Mouse (Mus musculus) MEL (cell line): Measurements from ENCODE around the gene Smu1. TPM values are rescaled to one million over a fixed set of nuclear protein-coding genes. Genes with fewer than 3 reads are reported as not detected.

ENCODE experiments used
- DNase-seq: peaks from one replicate; pipeline ENCODE4 v3.0.0; 2011; ENCODE audit warnings: low read depth, low spot score
- H3K27ac ChIP-seq: 2 replicates; pipeline ENCODE4 v1.5.1; 2012; ENCODE audit warnings: low read depth, mild to moderate bottlenecking, control low read depth, low read length, moderate library complexity; ENCODE audit not compliant: control insufficient read depth
- H3K27me3 ChIP-seq, 2 experiments: fragments of 150-350 bp in 1 of 2; sonication (generic) in 1 of 2; 2 replicates each; pipeline ENCODE4 v1.6.1; 2012; ENCODE audit warnings: low read length in 2 of 2, mild to moderate bottlenecking in 2 of 2, improper control_type of control experiment in 1 of 2, moderate library complexity in 1 of 2; ENCODE audit not compliant: insufficient read depth in 2 of 2, control insufficient read depth in 1 of 2
- H3K36me3 ChIP-seq, 2 experiments: 2 replicates each; pipeline ENCODE4 v1.6.1; 2012 to 2014; ENCODE audit warnings: low read length in 2 of 2, improper control_type of control experiment in 1 of 2, inconsistent platforms in 1 of 2, mild to moderate bottlenecking in 1 of 2; ENCODE audit not compliant: insufficient read depth in 2 of 2, control insufficient read depth in 1 of 2
- H3K4me1 ChIP-seq, 2 experiments: fragments of 150-350 bp in 1 of 2; sonication (generic) in 1 of 2; 2 replicates each; pipeline ENCODE4 v1.6.1; 2012; ENCODE audit warnings: low read length in 2 of 2, improper control_type of control experiment in 1 of 2, mild to moderate bottlenecking in 1 of 2; ENCODE audit not compliant: insufficient read depth in 2 of 2, control insufficient read depth in 1 of 2
- H3K4me3 ChIP-seq, 2 experiments: fragments of 150-350 bp in 1 of 2; sonication (generic) in 1 of 2; 2 replicates each; pipeline ENCODE4 v1.5.1; 2012; ENCODE audit warnings: low read depth in 2 of 2, low read length in 2 of 2, mild to moderate bottlenecking in 2 of 2, moderate library complexity in 2 of 2, control low read depth in 1 of 2, improper control_type of control experiment in 1 of 2; ENCODE audit not compliant: control insufficient read depth in 1 of 2, insufficient read depth in 1 of 2
- H3K79me2 ChIP-seq: 2 replicates; pipeline ENCODE4 v1.6.1; 2012; ENCODE audit warnings: mild to moderate bottlenecking, low read length, moderate library complexity; ENCODE audit not compliant: control insufficient read depth, poor library complexity, insufficient read depth
- H3K9ac ChIP-seq: 2 replicates; pipeline ENCODE4 v1.6.1; 2012; ENCODE audit warnings: low read depth, mild to moderate bottlenecking, control low read depth, low read length, moderate library complexity; ENCODE audit not compliant: control insufficient read depth, poor library complexity, severe bottlenecking
- H3K9me3 ChIP-seq: fragments of 150-350 bp; sonication (generic); replicated peaks from 2 replicates; pipeline ENCODE4 v1.6.1; 2012; ENCODE audit warnings: mild to moderate bottlenecking, low read length, improper control_type of control experiment, moderate library complexity; ENCODE audit not compliant: insufficient read depth
- BHLHE40 ChIP-seq: IDR thresholded peaks from 2 replicates; pipeline ENCODE4 v1.6.1; 2012; ENCODE audit warnings: low read depth, mild to moderate bottlenecking, inconsistent platforms, low read length, improper control_type of control experiment, borderline replicate concordance
- CHD1 ChIP-seq: IDR thresholded peaks from 2 replicates; pipeline ENCODE4 v1.6.1; 2012; ENCODE audit warnings: low read depth, mild to moderate bottlenecking, inconsistent platforms, low read length, improper control_type of control experiment
- CTCF ChIP-seq, 3 experiments: IDR thresholded peaks in 2 of 3; conservative IDR thresholded peaks in 1 of 3; 2 replicates each; pipeline ENCODE4 v1.5.1; 2011 to 2012; ENCODE audit warnings: low read length in 3 of 3, low read depth in 2 of 3, mild to moderate bottlenecking in 2 of 3, improper control_type of control experiment in 1 of 3, inconsistent platforms in 1 of 3, mixed read lengths in 1 of 3, moderate library complexity in 1 of 3; ENCODE audit not compliant: control insufficient read depth in 1 of 3, insufficient read depth in 1 of 3, poor library complexity in 1 of 3, severe bottlenecking in 1 of 3
- E2F4 ChIP-seq: IDR thresholded peaks from 2 replicates; pipeline ENCODE4 v1.6.1; 2011; ENCODE audit warnings: low read depth, low read length, improper control_type of control experiment, borderline replicate concordance
- ELF1 ChIP-seq: IDR thresholded peaks from 2 replicates; pipeline ENCODE4 v1.6.1; 2014; ENCODE audit warnings: low read depth, mild to moderate bottlenecking, inconsistent platforms, low read length, improper control_type of control experiment, moderate library complexity
- EP300 ChIP-seq, 2 experiments: IDR thresholded peaks; 2 replicates each; pipeline ENCODE4 v1.6.1; 2011; ENCODE audit warnings: improper control_type of control experiment in 2 of 2, low read length in 2 of 2, low read depth in 1 of 2, mild to moderate bottlenecking in 1 of 2
- GABPA ChIP-seq: IDR thresholded peaks from 2 replicates; pipeline ENCODE4 v1.6.1; 2012; ENCODE audit warnings: low read depth, mild to moderate bottlenecking, inconsistent platforms, low read length, improper control_type of control experiment, moderate library complexity
- GATA1 ChIP-seq: IDR thresholded peaks from 2 replicates; pipeline ENCODE4 v1.6.1; 2011; ENCODE audit warnings: low read depth, low read length, improper control_type of control experiment
- KAT2A ChIP-seq: conservative IDR thresholded peaks from 2 replicates; pipeline ENCODE4 v1.6.1; 2012; ENCODE audit warnings: low read depth, low read length, improper control_type of control experiment, inconsistent platforms
- MAZ ChIP-seq: IDR thresholded peaks from 2 replicates; pipeline ENCODE4 v1.6.1; 2012; ENCODE audit warnings: low read depth, mild to moderate bottlenecking, inconsistent platforms, low read length, improper control_type of control experiment
- MEF2A ChIP-seq: IDR thresholded peaks from 2 replicates; pipeline ENCODE4 v1.6.1; 2014; ENCODE audit warnings: low read depth, mild to moderate bottlenecking, inconsistent platforms, low read length, improper control_type of control experiment; ENCODE audit not compliant: poor library complexity, insufficient replicate concordance, severe bottlenecking; ENCODE audit errors: extremely low read depth
- MYC ChIP-seq: IDR thresholded peaks from 2 replicates; pipeline ENCODE4 v1.6.1; 2011; ENCODE audit warnings: low read depth, mild to moderate bottlenecking, low read length, improper control_type of control experiment, moderate library complexity
- NELFE ChIP-seq: IDR thresholded peaks from 2 replicates; pipeline ENCODE4 v1.6.1; 2011; ENCODE audit warnings: low read depth, low read length, improper control_type of control experiment
- NRF1 ChIP-seq: IDR thresholded peaks from 2 replicates; pipeline ENCODE4 v1.6.1; 2014; ENCODE audit warnings: low read depth, mild to moderate bottlenecking, inconsistent platforms, low read length, improper control_type of control experiment, moderate library complexity; ENCODE audit not compliant: poor library complexity, insufficient read depth, severe bottlenecking
- POLR2AphosphoS2 ChIP-seq: IDR thresholded peaks from 2 replicates; pipeline ENCODE4 v1.6.1; 2011; ENCODE audit warnings: low read length, improper control_type of control experiment
- POLR2AphosphoS5 ChIP-seq: IDR thresholded peaks from 2 replicates; pipeline ENCODE4 v1.6.1; 2012; ENCODE audit warnings: low read depth, borderline replicate concordance, mild to moderate bottlenecking, inconsistent platforms, low read length, moderate library complexity, mixed read lengths
- RCOR1 ChIP-seq: IDR thresholded peaks from 2 replicates; pipeline ENCODE4 v1.6.1; 2012; ENCODE audit warnings: low read depth, mild to moderate bottlenecking, inconsistent platforms, low read length, improper control_type of control experiment
- SIN3A ChIP-seq: IDR thresholded peaks from 2 replicates; pipeline ENCODE4 v1.6.1; 2012; ENCODE audit warnings: low read length, improper control_type of control experiment, inconsistent platforms
- TAL1 ChIP-seq: IDR thresholded peaks from 2 replicates; pipeline ENCODE4 v1.6.1; 2012; ENCODE audit warnings: mild to moderate bottlenecking, inconsistent platforms, low read length, moderate library complexity, mixed read lengths
- TBP ChIP-seq: IDR thresholded peaks from 2 replicates; pipeline ENCODE4 v1.8.0; 2011; ENCODE audit warnings: low read depth, low read length, improper control_type of control experiment
- UBTF ChIP-seq: IDR thresholded peaks from 2 replicates; pipeline ENCODE4 v1.6.1; 2012; ENCODE audit warnings: low read depth, mild to moderate bottlenecking, inconsistent platforms, low read length, improper control_type of control experiment, moderate library complexity, borderline replicate concordance; ENCODE audit not compliant: insufficient read depth
- ZKSCAN1 ChIP-seq: IDR thresholded peaks from 2 replicates; pipeline ENCODE4 v1.6.1; 2012; ENCODE audit warnings: low read depth, mild to moderate bottlenecking, inconsistent platforms, low read length, improper control_type of control experiment, moderate library complexity
- ZNF384 ChIP-seq: IDR thresholded peaks from 2 replicates; pipeline ENCODE4 v1.6.1; 2012; ENCODE audit warnings: low read depth, mild to moderate bottlenecking, inconsistent platforms, low read length, improper control_type of control experiment
- polyA plus RNA-seq, 2 experiments: library from polyadenylated mRNA; stranded (reverse) in 1 of 2; unstranded in 1 of 2; fragments of >175 nt in 1 of 2; fragments of >200 nt in 1 of 2; gene quantifications; 2 replicates each; pipeline versions ENCODE4 v1.2.1 to v1.2.4; 2012; ENCODE audit warnings: low replicate concordance in 2 of 2, low read depth in 1 of 2; ENCODE audit not compliant: insufficient read length in 2 of 2, insufficient read depth in 1 of 2, missing spikeins in 1 of 2
- total RNA-seq: library from RNA; depleted of rRNA; stranded (reverse); fragments of 300-350 nt; gene quantifications from 2 replicates; pipeline ENCODE4 v1.2.3, GENCODE M21; 2012

Gene Smu1
- total and polyA plus RNA-seq, 3 experiments, result 111 to 124 TPM; not detected in 1

GRCm38 (mm10) chr4:40702797-40703709 lies 54.7 kb downstream of the Smu1 start, which contains the start of gene Aptx (continued):
- peak; percentile 93 for TF ChIP-seq ELF1
- TF ChIP-seq ZNF384, result 0 out of 2 replicates have a peak, but pooled peaks have one; percentile 0
- no peak for TF ChIP-seq NRF1
- TF ChIP-seq E2F4, result no peak
- no peak for TF ChIP-seq POLR2AphosphoS5
- no peak for TF ChIP-seq GATA1
- TF ChIP-seq TBP, result peak; percentile 85
- TF ChIP-seq MYC, result 0 out of 2 replicates have a peak, but pooled peaks have one; percentile 38
- TF ChIP-seq ZKSCAN1, result no peak
- no peak for TF ChIP-seq CHD1
- TF ChIP-seq TAL1, result no peak
- TF ChIP-seq CTCF (IDR thresholded peaks at IDR 0.05 in 2 of 3, conservative IDR thresholded peaks at IDR 0.05 in 1 of 3; ENCODE audit: control insufficient read depth in 1 of 3, insufficient read depth in 1 of 3, low read depth in 2 of 3, low read length in 3 of 3, poor library complexity in 1 of 3, severe bottlenecking in 1 of 3), result no peak
- TF ChIP-seq MEF2A, result no peak

GRCm38 (mm10) chr4:40701796-40702195 lies 55.9 kb downstream of the Smu1 start:
- Histone ChIP-seq H3K27ac (no peak overlapping the region), H3K4me3 (no peak overlapping the region)
- TF ChIP-seq BHLHE40 (no peak), SIN3A (no peak), EP300 (IDR thresholded peaks at IDR 0.05; ENCODE audit: low read depth in 1 of 2, low read length in 2 of 2) (no peak), RCOR1 (no peak), UBTF (no peak), GATA1 (no peak), ZNF384 (no peak), GABPA (no peak), KAT2A (no peak), CHD1 (no peak), POLR2AphosphoS2 (no peak), NELFE (no peak), E2F4 (no peak), CTCF (IDR thresholded peaks at IDR 0.05 in 2 of 3, conservative IDR thresholded peaks at IDR 0.05 in 1 of 3; ENCODE audit: control insufficient read depth in 1 of 3, insufficient read depth in 1 of 3, low read depth in 2 of 3, low read length in 3 of 3, poor library complexity in 1 of 3, severe bottlenecking in 1 of 3) (no peak), MEF2A (no peak), NRF1 (no peak), MAZ (no peak), MYC (no peak), TAL1 (no peak)

More at GRCm38 (mm10) chr4:40701796-40702195, 55.9 kb downstream of the Smu1 start:
- Histone ChIP-seq H3K36me3 (peaks cover 0 to 15% of the 10 kb centered on the region in 2 experiments; a peak in 3 of 4 replicates), H3K9me3 (no peaks in the 10 kb centered on the region), H3K9ac (no peak overlapping the region; the same call in 1 of the 2 replicates), H3K27me3 (no peaks in the 10 kb centered on the region), H3K4me1 (peaks cover 2 to 18% of the 10 kb centered on the region in 2 experiments; a peak in 3 of 4 replicates), H3K79me2 (peaks cover 5% of the 10 kb centered on the region; the same call in 1 of the 2 replicates)
- no peak for DNase-seq
